Mouse (Mus musculus) CH12.LX (cell line): Measurements from ENCODE around the gene Bora. TPM values are rescaled to one million over a fixed set of nuclear protein-coding genes. Genes with fewer than 3 reads are reported as not detected.

Source experiments
- DNase-seq: peaks from one replicate; pipeline ENCODE4 v3.0.0-alpha.2; 2013; ENCODE audit errors: extremely low read depth
- H3K27ac ChIP-seq: 2 replicates; pipeline ENCODE4 v1.5.1; 2012; ENCODE audit warnings: low read depth, mild to moderate bottlenecking, control low read depth, moderate library complexity; ENCODE audit not compliant: insufficient read depth
- H3K27me3 ChIP-seq: replicated peaks from 2 replicates; pipeline ENCODE3; 2012; ENCODE audit warnings: inconsistent platforms
- H3K36me3 ChIP-seq, 2 experiments: replicated peaks in 1 of 2; 2 replicates each; pipeline versions ENCODE3 to v1.6.1; 2012; ENCODE audit warnings: inconsistent platforms in 1 of 2, low read length in 1 of 2, mild to moderate bottlenecking in 1 of 2, mixed read lengths in 1 of 2, moderate library complexity in 1 of 2; ENCODE audit not compliant: control insufficient read depth in 1 of 2, insufficient read depth in 1 of 2
- H3K4me1 ChIP-seq, 2 experiments: 2 replicates each; pipeline ENCODE4 v1.6.1; 2012; ENCODE audit warnings: inconsistent platforms in 1 of 2, moderate library complexity in 1 of 2; ENCODE audit not compliant: insufficient read depth in 2 of 2, control insufficient read depth in 1 of 2
- H3K4me2 ChIP-seq: 2 replicates; pipeline ENCODE4 v1.6.1; 2012; ENCODE audit warnings: low read depth, mild to moderate bottlenecking, control low read depth; ENCODE audit not compliant: poor library complexity, insufficient read depth, severe bottlenecking
- H3K4me3 ChIP-seq, 3 experiments: fragments of 150-350 bp in 1 of 3; sonication (generic) in 1 of 3; replicated peaks in 1 of 3; 2 replicates each; pipeline versions ENCODE3 to v1.5.1; 2011 to 2012; ENCODE audit warnings: low read depth in 2 of 3, low read length in 2 of 3, mild to moderate bottlenecking in 2 of 3, moderate library complexity in 2 of 3, control low read depth in 1 of 3, improper control_type of control experiment in 1 of 3, inconsistent platforms in 1 of 3, mixed read lengths in 1 of 3; ENCODE audit not compliant: poor library complexity in 1 of 3
- H3K79me2 ChIP-seq: replicated peaks from 2 replicates; pipeline ENCODE4 v1.6.1; 2012; ENCODE audit warnings: mild to moderate bottlenecking, moderate library complexity; ENCODE audit not compliant: control insufficient read depth, poor library complexity, insufficient read depth, severe bottlenecking; ENCODE audit errors: extremely low read depth
- H3K9ac ChIP-seq: 2 replicates; pipeline ENCODE4 v1.6.1; 2012; ENCODE audit warnings: low read depth, mild to moderate bottlenecking, control low read depth, moderate library complexity; ENCODE audit not compliant: insufficient read depth
- H3K9me3 ChIP-seq: replicated peaks from 2 replicates; pipeline ENCODE3; 2012; ENCODE audit warnings: low read length, inconsistent platforms, mixed read lengths
- BHLHE40 ChIP-seq: IDR thresholded peaks from 2 replicates; pipeline ENCODE4 v1.6.1; 2011; ENCODE audit warnings: mild to moderate bottlenecking, low read depth, low read length, improper control_type of control experiment
- CHD1 ChIP-seq: IDR thresholded peaks from 2 replicates; pipeline ENCODE4 v1.6.1; 2012; ENCODE audit warnings: low read depth, low read length, improper control_type of control experiment, inconsistent platforms
- CHD2 ChIP-seq: IDR thresholded peaks from 2 replicates; pipeline ENCODE4 v1.6.1; 2011; ENCODE audit warnings: low read length, improper control_type of control experiment
- CTCF ChIP-seq, 2 experiments: IDR thresholded peaks in 1 of 2; conservative IDR thresholded peaks in 1 of 2; 2 replicates each; pipeline ENCODE4 v1.5.1; 2011 to 2012; ENCODE audit warnings: low read depth in 2 of 2, low read length in 2 of 2, improper control_type of control experiment in 1 of 2, inconsistent platforms in 1 of 2, mild to moderate bottlenecking in 1 of 2, moderate library complexity in 1 of 2
- E2F4 ChIP-seq: IDR thresholded peaks from 2 replicates; pipeline ENCODE4 v1.6.1; 2011; ENCODE audit warnings: low read depth, low read length, improper control_type of control experiment; ENCODE audit not compliant: insufficient replicate concordance
- GABPA ChIP-seq: IDR thresholded peaks from 2 replicates; pipeline ENCODE4 v1.6.1; 2012; ENCODE audit warnings: low read depth, low read length, improper control_type of control experiment, inconsistent platforms; ENCODE audit not compliant: insufficient replicate concordance
- IRF4 ChIP-seq: IDR thresholded peaks from 2 replicates; pipeline ENCODE4 v1.6.1; 2014; ENCODE audit warnings: low read depth, mild to moderate bottlenecking, inconsistent platforms, low read length, improper control_type of control experiment
- JUND ChIP-seq: conservative IDR thresholded peaks from 2 replicates; pipeline ENCODE4 v1.6.1; 2011; ENCODE audit warnings: low read depth, low read length, improper control_type of control experiment
- MAFK ChIP-seq: IDR thresholded peaks from 2 replicates; pipeline ENCODE4 v1.6.1; 2011; ENCODE audit warnings: low read length, improper control_type of control experiment; ENCODE audit not compliant: insufficient replicate concordance
- MAX ChIP-seq: IDR thresholded peaks from 2 replicates; pipeline ENCODE4 v1.6.1; 2011; ENCODE audit warnings: low read length, improper control_type of control experiment
- MAZ ChIP-seq: IDR thresholded peaks from 2 replicates; pipeline ENCODE4 v1.6.1; 2012; ENCODE audit warnings: low read depth, mild to moderate bottlenecking, inconsistent platforms, low read length, improper control_type of control experiment, moderate library complexity
- MXI1 ChIP-seq: IDR thresholded peaks from 2 replicates; pipeline ENCODE4 v1.6.1; 2011; ENCODE audit warnings: mild to moderate bottlenecking, low read depth, low read length, improper control_type of control experiment
- NELFE ChIP-seq: IDR thresholded peaks from 2 replicates; pipeline ENCODE4 v1.6.1; 2011; ENCODE audit warnings: low read depth, low read length, improper control_type of control experiment
- POLR2A ChIP-seq: IDR thresholded peaks from 2 replicates; pipeline ENCODE4 v1.6.1; 2011; ENCODE audit warnings: low read depth, mild to moderate bottlenecking, improper control_type of control experiment, low read length
- POLR2AphosphoS2 ChIP-seq: IDR thresholded peaks from 2 replicates; pipeline ENCODE4 v1.6.1; 2011; ENCODE audit warnings: low read depth, low read length, improper control_type of control experiment
- RAD21 ChIP-seq: IDR thresholded peaks from 2 replicates; pipeline ENCODE4 v1.6.1; 2011; ENCODE audit warnings: low read depth, mild to moderate bottlenecking, low read length, improper control_type of control experiment, moderate library complexity
- SIN3A ChIP-seq: IDR thresholded peaks from 2 replicates; pipeline ENCODE4 v1.6.1; 2012; ENCODE audit warnings: low read length, improper control_type of control experiment, inconsistent platforms
- ZMIZ1 ChIP-seq: IDR thresholded peaks from 2 replicates; pipeline ENCODE4 v1.6.1; 2012; ENCODE audit warnings: low read depth, mild to moderate bottlenecking, inconsistent platforms, low read length, improper control_type of control experiment
- dilution Hi-C: fragments of 300-500 bp; cut with MboI; formaldehyde crosslinking; loops from 2 replicates; pipeline ENCODE4 v1.14.3; 2020; ENCODE audit warnings: low sequenced_read_pairs; ENCODE audit not compliant: extremely low pct_unique_long_range_greater_than_20kb, extremely low pct_ligation_motif_present
- in situ Hi-C: fragments of 300-500 bp; cut with MboI; formaldehyde crosslinking; loops from 3 replicates; pipeline ENCODE4 v1.14.3; 2019; ENCODE audit warnings: low sequenced_read_pairs, low pct_ligation_motif_present, low pct_unique_long_range_greater_than_20kb, mixed read lengths
- polyA plus RNA-seq: library from polyadenylated mRNA; unstranded; fragments of >175 nt; gene quantifications from 2 replicates; pipeline ENCODE4 v1.2.1, GENCODE M21; 2012; ENCODE audit warnings: low read depth; ENCODE audit not compliant: insufficient read length
- total RNA-seq, 2 experiments: library from RNA; depleted of rRNA; stranded (reverse); fragments of 300-350 nt in 1 of 2; fragments of >200 nt in 1 of 2; gene quantifications; 2 replicates each; pipeline ENCODE4 v1.2.3; 2012 to 2014

Bora gene
- total and polyA plus RNA-seq, 3 experiments = 27.9 to 49.3 (median 44.7) TPM

- in situ Hi-C loops = no loop called here
- Histone ChIP-seq H3K36me3 (peaks cover 57 to 84% of the 10 kb centered on the region in 2 experiments), H3K79me2 (peaks cover 6% of the 10 kb centered on the region), H3K9ac (no peak overlapping the region), H3K27ac (no peak overlapping the region), H3K9me3 (no peaks in the 10 kb centered on the region), H3K27me3 (no peaks in the 10 kb centered on the region), H3K4me3 (no peak overlapping the region), H3K4me2 (no peak overlapping the region), H3K4me1 (no peaks in the 10 kb centered on the region)
- no peak for DNase-seq
- TF ChIP-seq MXI1 (no peak), E2F4 (no peak), MAZ (no peak), POLR2A (no peak), CHD2 (no peak), NELFE (no peak), IRF4 (no peak), SIN3A (no peak), MAFK (no peak), GABPA (no peak), MAX (no peak), CHD1 (no peak), RAD21 (no peak), POLR2AphosphoS2 (no peak), BHLHE40 (no peak)
- dilution Hi-C loops = no loop called here
Observed at GRCm38 (mm10) chr14:99108762-99109161, 62.7 kb downstream of the Bora start.

GRCm38 (mm10) chr14:99117576-99117975, 71.6 kb downstream of the Bora start:
- peak; percentile 28 for TF ChIP-seq RAD21
- TF ChIP-seq CTCF (conservative IDR thresholded peaks at IDR 0.05 in 1 of 2, IDR thresholded peaks at IDR 0.05 in 1 of 2; ENCODE audit: low read depth in 2 of 2, low read length in 2 of 2) = peak in 1 of 2 experiments; percentile 29; a peak in 2 of 4 replicates
- TF ChIP-seq JUND = no peak
- no peak for TF ChIP-seq ZMIZ1
- TF ChIP-seq, all 38 proteins: peak for 2
- in situ Hi-C loops (no loop called here), dilution Hi-C loops (no loop called here)
- Histone ChIP-seq H3K36me3 (peaks cover 32 to 77% of the 10 kb centered on the region in 2 experiments), H3K79me2 (0 out of 2 replicates have a peak, but pooled peaks cover 1% of the 10 kb centered on the region), H3K4me2 (no peak overlapping the region), H3K9ac (no peak overlapping the region), H3K4me1 (no peaks in the 10 kb centered on the region), H3K27me3 (no peaks in the 10 kb centered on the region), H3K27ac (no peak overlapping the region), H3K4me3 (no peak overlapping the region), H3K9me3 (no peaks in the 10 kb centered on the region)
- no peak for DNase-seq
